Mouse (Mus musculus): ENCODE data around the gene Rnasek. TPM values are rescaled to one million over a fixed set of nuclear protein-coding genes. Genes with fewer than 3 reads are reported as not detected.
A peak's percentile ranks its signal among the peaks of the same experiment; 100 is the strongest.

Gene Rnasek
- total and polyA plus RNA-seq, 3 experiments, result 29.2 to 152 (median 133) TPM

- H3K4me3 ChIP-seq (ENCODE audit: low read depth, low read length), result no peak overlapping the region; the same call in 1 of the 2 replicates
- peaks cover 24% of the 10 kb centered on the region for H3K27me3 ChIP-seq (ENCODE audit: insufficient read depth, low read length)
- TF ChIP-seq CTCF (IDR thresholded peaks at IDR 0.05; ENCODE audit: low read depth, low read length), result no peak
- no peak for ATAC-seq (ENCODE audit: extremely low read depth, insufficient number of reproducible peaks, low FRiP score, poor library complexity, severe bottlenecking)
- H3K4me1 ChIP-seq (ENCODE audit: insufficient read depth, low read depth, low read length), result peaks cover 75% of the 10 kb centered on the region
- peaks cover 31% of the 10 kb centered on the region for H3K36me3 ChIP-seq (replicated peaks)
- no peaks in the 10 kb centered on the region for H3K9me3 ChIP-seq (replicated peaks)
- DNase-seq (ENCODE audit: low spot score), result no peak
Measured at GRCm38 (mm10) chr11:70233016-70233415, 6.6 kb downstream of the Rnasek start.

- DNase-seq (ENCODE audit: low spot score) (no peak), ATAC-seq (ENCODE audit: extremely low read depth, insufficient number of reproducible peaks, low FRiP score, poor library complexity, severe bottlenecking) (no peak)
- H3K36me3 ChIP-seq (replicated peaks), result peaks cover 29% of the 10 kb centered on the region
- H3K4me3 ChIP-seq (ENCODE audit: low read depth, low read length), result peak overlapping the region; percentile 16; the same call in 1 of the 2 replicates
- peaks cover 75% of the 10 kb centered on the region for H3K4me1 ChIP-seq (ENCODE audit: insufficient read depth, low read depth, low read length)
- H3K9me3 ChIP-seq (replicated peaks), result no peaks in the 10 kb centered on the region
- peaks cover 25% of the 10 kb centered on the region for H3K27me3 ChIP-seq (ENCODE audit: insufficient read depth, low read length)
- no peak for TF ChIP-seq CTCF (IDR thresholded peaks at IDR 0.05; ENCODE audit: low read depth, low read length)
- TF ChIP-seq POLR2AphosphoS5 (IDR thresholded peaks at IDR 0.05; ENCODE audit: insufficient replicate concordance, low read depth, low read length), result no peak
- TF ChIP-seq GATA1 (IDR thresholded peaks at IDR 0.05; ENCODE audit: borderline replicate concordance, low read length), result no peak
- no peak for TF ChIP-seq GATA2 (IDR thresholded peaks at IDR 0.05; ENCODE audit: borderline replicate concordance, low read depth, low read length)
- no peak for TF ChIP-seq TAL1 (conservative IDR thresholded peaks at IDR 0.05; ENCODE audit: low read depth, low read length)
Measured at GRCm38 (mm10) chr11:70232546-70232945, 7.1 kb downstream of the Rnasek start.

GRCm38 (mm10) chr11:70230239-70230727 lies 9.4 kb downstream of the Rnasek start:
- Histone ChIP-seq H3K9me3 (replicated peaks) (no peaks in the 10 kb centered on the region), H3K27me3 (ENCODE audit: insufficient read depth, low read length) (peaks cover 27% of the 10 kb centered on the region), H3K4me1 (ENCODE audit: insufficient read depth, low read depth, low read length) (peaks cover 59% of the 10 kb centered on the region), H3K4me3 (ENCODE audit: low read depth, low read length) (peak overlapping the region; percentile 55; the same call in 1 of the 2 replicates), H3K36me3 (replicated peaks) (peaks cover 14% of the 10 kb centered on the region)
- peak; percentile 78 for DNase-seq (ENCODE audit: low spot score)
- peak; percentile 94 for TF ChIP-seq CTCF (IDR thresholded peaks at IDR 0.05; ENCODE audit: low read depth, low read length)
- TF ChIP-seq GATA1 (IDR thresholded peaks at IDR 0.05; ENCODE audit: borderline replicate concordance, low read length), result no peak
- ATAC-seq (ENCODE audit: extremely low read depth, insufficient number of reproducible peaks, low FRiP score, poor library complexity, severe bottlenecking), result peak; percentile 63

GRCm38 (mm10) chr11:70229260-70230010 lies 10.2 kb downstream of the Rnasek start, which contains the start of gene Bcl6b:
Gene Bcl6b (minus strand): TSS chr11:70229798.
- H3K4me1 ChIP-seq (ENCODE audit: insufficient read depth, low read depth, low read length), result peaks cover 50% of the 10 kb centered on the region
- H3K9me3 ChIP-seq (replicated peaks), result no peaks in the 10 kb centered on the region
- peaks cover 6% of the 10 kb centered on the region for H3K36me3 ChIP-seq (replicated peaks)
- peaks cover 27% of the 10 kb centered on the region for H3K27me3 ChIP-seq (ENCODE audit: insufficient read depth, low read length)
- no peak for TF ChIP-seq TAL1 (conservative IDR thresholded peaks at IDR 0.05; ENCODE audit: low read depth, low read length)
- TF ChIP-seq GATA2 (IDR thresholded peaks at IDR 0.05; ENCODE audit: borderline replicate concordance, low read depth, low read length), result no peak
- no peak for TF ChIP-seq GATA1 (IDR thresholded peaks at IDR 0.05; ENCODE audit: borderline replicate concordance, low read length)
- TF ChIP-seq POLR2AphosphoS5 (IDR thresholded peaks at IDR 0.05; ENCODE audit: insufficient replicate concordance, low read depth, low read length), result no peak
- TF ChIP-seq CTCF (IDR thresholded peaks at IDR 0.05; ENCODE audit: low read depth, low read length), result no peak
- DNase-seq (ENCODE audit: low spot score), result no peak
- ATAC-seq (ENCODE audit: extremely low read depth, insufficient number of reproducible peaks, low FRiP score, poor library complexity, severe bottlenecking), result no peak
- peak within 1 kb of the TSS; percentile 55; the same call in 1 of the 2 replicates for H3K4me3 ChIP-seq (ENCODE audit: low read depth, low read length)

GRCm38 (mm10) chr11:70228828-70229227 lies 10.8 kb downstream of the Rnasek start:
- H3K9me3 ChIP-seq (replicated peaks), result no peaks in the 10 kb centered on the region
- peaks cover 48% of the 10 kb centered on the region for H3K4me1 ChIP-seq (ENCODE audit: insufficient read depth, low read depth, low read length)
- ATAC-seq (ENCODE audit: extremely low read depth, insufficient number of reproducible peaks, low FRiP score, poor library complexity, severe bottlenecking) (no peak), DNase-seq (ENCODE audit: low spot score) (no peak)
- H3K36me3 ChIP-seq (replicated peaks), result peaks cover 5% of the 10 kb centered on the region
- peaks cover 27% of the 10 kb centered on the region for H3K27me3 ChIP-seq (ENCODE audit: insufficient read depth, low read length)
- TF ChIP-seq GATA2 (IDR thresholded peaks at IDR 0.05; ENCODE audit: borderline replicate concordance, low read depth, low read length) (no peak), CTCF (IDR thresholded peaks at IDR 0.05; ENCODE audit: low read depth, low read length) (no peak), TAL1 (conservative IDR thresholded peaks at IDR 0.05; ENCODE audit: low read depth, low read length) (no peak), GATA1 (IDR thresholded peaks at IDR 0.05; ENCODE audit: borderline replicate concordance, low read length) (no peak), POLR2AphosphoS5 (IDR thresholded peaks at IDR 0.05; ENCODE audit: insufficient replicate concordance, low read depth, low read length) (no peak)
- no peak overlapping the region for H3K4me3 ChIP-seq (ENCODE audit: low read depth, low read length)

- ATAC-seq (ENCODE audit: extremely low read depth, insufficient number of reproducible peaks, low FRiP score, poor library complexity, severe bottlenecking), result no peak
- Histone ChIP-seq H3K9me3 (replicated peaks) (no peaks in the 10 kb centered on the region), H3K4me1 (ENCODE audit: insufficient read depth, low read depth, low read length) (peaks cover 47% of the 10 kb centered on the region), H3K4me3 (ENCODE audit: low read depth, low read length) (no peak overlapping the region), H3K36me3 (replicated peaks) (peaks cover 10% of the 10 kb centered on the region), H3K27me3 (ENCODE audit: insufficient read depth, low read length) (peaks cover 27% of the 10 kb centered on the region)
- TF ChIP-seq GATA2 (IDR thresholded peaks at IDR 0.05; ENCODE audit: borderline replicate concordance, low read depth, low read length), result no peak
- no peak for TF ChIP-seq GATA1 (IDR thresholded peaks at IDR 0.05; ENCODE audit: borderline replicate concordance, low read length)
- TF ChIP-seq CTCF (IDR thresholded peaks at IDR 0.05; ENCODE audit: low read depth, low read length), result no peak
- no peak for TF ChIP-seq POLR2AphosphoS5 (IDR thresholded peaks at IDR 0.05; ENCODE audit: insufficient replicate concordance, low read depth, low read length)
- no peak for TF ChIP-seq TAL1 (conservative IDR thresholded peaks at IDR 0.05; ENCODE audit: low read depth, low read length)
- no peak for DNase-seq (ENCODE audit: low spot score)
Measured at GRCm38 (mm10) chr11:70227661-70228245, 11.9 kb downstream of the Rnasek start.
